Mouse (Mus musculus): ENCODE results near the gene Bpifa6. TPM values are rescaled to one million over a fixed set of nuclear protein-coding genes. Genes with fewer than 3 reads are reported as not detected.
A peak's percentile ranks its signal among the peaks of the same experiment; 100 is the strongest.

The Bpifa6 gene
- total RNA-seq, 2 experiments from 2014 or later, result not detected

GRCm38 (mm10) chr2:154038932-154039331, 64.2 kb downstream of the Bpifa6 start:
- peak; percentile 23 for DNase-seq

- DNase-seq, result no peak
These were observed 70.0 kb downstream of the Bpifa6 start for GRCm38 (mm10) chr2:154044743-154045142.

Other genes starting within 250 kb of the Bpifa6 start
- gene Mapre1, start 233.7 kb upstream of the Bpifa6 start, total RNA-seq (2021), result 10 to 100 TPM; 77.6 to 87.5 TPM
- under 1 TPM; 0.26 to 0.50 TPM for gene Efcab8, start 195.0 kb upstream of the Bpifa6 start, total RNA-seq (2021)
- gene Sun5, start 103.9 kb upstream of the Bpifa6 start, total RNA-seq (2021), result not detected
- not detected for gene Bpifb2, start 99.9 kb upstream of the Bpifa6 start, total RNA-seq (2021)
- gene Bpifb6, start 74.6 kb upstream of the Bpifa6 start, total RNA-seq (2021), result not detected
- not detected for gene Bpifb3, start 56.7 kb upstream of the Bpifa6 start, total RNA-seq (2021)
- gene Bpifb4, start 36.7 kb upstream of the Bpifa6 start, total RNA-seq (2021), result not detected
- not detected for gene Bpifa2, start 33.3 kb downstream of the Bpifa6 start, total RNA-seq (2021)
- gene Bpifa3, start 155.4 kb downstream of the Bpifa6 start, total RNA-seq (2021), result not detected
- not detected for gene Bpifa1, start 167.9 kb downstream of the Bpifa6 start, total RNA-seq (2021)
- gene Bpifa5, start 187.7 kb downstream of the Bpifa6 start, total RNA-seq (2021), result not detected
- not detected for gene Bpifb1, start 215.9 kb downstream of the Bpifa6 start, total RNA-seq (2021)
- gene Bpifb5, start 248.8 kb downstream of the Bpifa6 start, total RNA-seq (2021), result not detected